Mouse (Mus musculus) testis, postnatal 14 days (tissue): ENCODE data around the gene Steap2.

Experiments
- DNase-seq: peaks from one replicate; pipeline ENCODE4 v3.0.0; 2021; ENCODE audit warnings: low spot score

Steap2 gene

GRCm38 (mm10) chr5:5664371-5664926 is 29.9 kb downstream of the Steap2 start:
- no peak for DNase-seq

DNA sequence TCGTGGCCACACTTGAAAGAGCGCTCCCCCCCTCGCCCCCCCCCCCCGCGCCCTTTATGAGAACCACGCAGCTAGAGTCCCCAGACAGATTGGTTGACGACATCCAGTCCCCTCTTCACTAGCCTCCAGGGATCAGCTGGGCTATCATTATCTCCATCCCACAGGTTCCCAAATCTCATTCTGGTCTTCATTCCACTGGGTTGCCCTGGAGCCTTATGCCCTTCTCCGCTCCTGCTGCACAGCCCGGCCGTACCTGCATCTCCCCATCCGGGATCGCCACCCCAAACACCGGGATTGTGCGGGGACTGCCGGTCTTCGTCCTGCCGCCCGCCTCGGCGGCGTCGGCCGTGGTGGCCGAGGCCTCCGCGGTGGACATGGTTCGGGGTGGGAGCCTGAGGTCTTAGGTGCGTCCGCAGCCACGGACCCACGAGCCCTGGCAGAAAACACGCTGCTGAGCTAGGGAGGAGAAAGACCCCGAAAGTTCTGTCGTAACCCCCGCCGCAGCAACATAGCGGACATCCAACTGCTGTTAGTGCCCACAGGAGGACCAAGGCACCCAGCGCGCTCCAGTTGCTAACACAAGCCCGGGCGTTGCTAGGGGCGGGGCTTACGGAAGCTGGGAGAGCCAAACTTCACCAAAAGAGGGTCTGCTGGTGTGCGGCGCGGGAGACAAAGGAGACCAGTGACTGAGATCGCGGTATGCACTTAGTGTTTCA is 30.6 kb downstream of the Steap2 start, which contains the start of gene Cfap69:
Gene Cfap69 (minus strand): TSS at position 585 of the 716 bp plus-strand sequence.
- peak; percentile 87 for DNase-seq

GRCm38 (mm10) chr5:5663057-5663456 is 31.3 kb downstream of the Steap2 start:
- no peak for DNase-seq

DNA sequence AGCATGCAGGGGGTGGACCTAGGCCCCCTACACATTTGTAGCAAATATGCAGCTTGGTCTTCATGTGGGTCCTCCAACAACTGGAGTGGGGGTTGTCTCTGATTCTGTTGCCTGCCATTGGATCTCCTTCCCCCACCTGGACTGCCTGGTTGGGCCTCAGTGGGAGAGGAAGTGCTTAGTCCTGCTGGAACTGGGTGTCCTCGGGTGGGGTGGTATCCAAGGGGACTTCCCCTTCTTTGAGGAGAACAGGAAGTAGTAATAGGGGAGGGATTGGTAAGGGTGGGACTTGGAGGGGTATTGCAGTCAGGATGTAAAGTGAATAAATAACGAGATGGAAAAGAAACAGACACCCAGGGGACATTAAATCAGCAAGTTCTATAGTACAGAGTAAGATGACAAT is 35.7 kb downstream of the Steap2 start:
- DNase-seq, result no peak

DNA sequence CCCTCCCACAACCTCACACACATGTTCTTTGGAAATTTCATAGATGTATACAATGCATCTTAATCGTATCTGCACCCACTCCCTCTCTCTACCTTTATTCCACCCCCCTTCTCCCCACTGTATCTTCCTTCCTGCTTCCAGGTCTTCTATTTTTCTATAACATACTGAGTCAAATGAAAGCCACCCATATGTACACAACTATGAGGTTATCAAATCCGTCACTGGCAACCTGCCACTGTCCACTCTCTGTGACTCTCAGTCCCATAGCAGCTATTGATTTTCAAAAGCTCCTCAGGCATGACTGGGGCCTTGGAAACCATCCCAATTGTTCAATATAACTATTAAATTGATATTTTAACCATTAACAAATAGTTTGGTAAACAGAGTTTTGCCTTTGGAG is 36.4 kb downstream of the Steap2 start:
- no peak for DNase-seq

DNA sequence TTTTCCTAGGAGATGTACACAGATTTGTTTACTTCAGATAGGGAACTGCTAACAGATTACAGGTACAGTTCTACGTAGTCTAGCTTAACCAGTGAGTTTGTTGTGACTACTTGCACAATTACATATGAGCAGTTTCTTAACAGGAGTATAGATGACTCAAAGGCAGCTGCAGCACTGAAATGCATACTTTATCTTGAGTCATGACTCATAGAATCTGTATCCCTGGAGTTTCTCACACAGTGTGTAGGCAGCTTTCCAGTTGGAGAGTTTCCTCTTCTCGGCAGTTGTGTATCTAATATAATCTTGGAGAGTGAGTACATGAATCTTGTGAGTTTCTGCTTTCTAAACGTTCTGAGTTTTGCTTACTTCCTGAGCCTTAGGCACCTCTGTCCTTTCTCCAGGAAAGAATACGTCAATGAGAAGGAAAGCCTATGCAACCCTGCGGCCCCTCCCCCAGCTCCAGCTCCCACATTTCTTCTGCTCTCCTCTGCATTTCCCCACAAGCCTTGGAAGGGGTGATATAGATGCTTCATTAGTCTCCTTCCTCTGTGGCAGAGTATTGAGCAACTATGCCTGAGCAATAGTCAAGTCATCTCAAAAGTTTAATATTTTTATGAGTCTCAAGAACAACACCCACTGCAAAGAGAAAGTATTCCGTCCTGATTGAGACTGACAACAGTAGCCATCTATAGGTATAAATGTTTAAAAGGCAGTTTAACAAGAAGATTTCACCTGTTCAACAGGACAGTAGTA is 45.4 kb downstream of the Steap2 start:
- DNase-seq, result no peak

DNA sequence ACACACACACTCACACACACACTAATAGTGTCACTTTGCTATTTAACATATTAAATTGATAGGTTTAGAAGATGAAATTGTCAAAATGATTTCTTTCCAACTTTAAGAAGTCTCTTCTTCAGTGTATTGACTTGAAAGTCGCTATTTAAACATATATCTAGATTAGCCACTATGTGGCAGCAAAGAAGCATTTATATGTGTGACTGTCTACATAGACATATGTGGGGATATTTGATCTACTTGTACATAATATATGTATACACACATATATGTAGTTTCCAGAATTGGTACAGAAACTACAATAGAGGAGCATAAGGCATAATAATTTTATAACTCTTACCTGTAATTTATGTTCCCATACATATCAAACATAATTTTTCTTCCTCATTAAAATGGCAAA is 48.2 kb downstream of the Steap2 start:
- DNase-seq, result no peak

DNA sequence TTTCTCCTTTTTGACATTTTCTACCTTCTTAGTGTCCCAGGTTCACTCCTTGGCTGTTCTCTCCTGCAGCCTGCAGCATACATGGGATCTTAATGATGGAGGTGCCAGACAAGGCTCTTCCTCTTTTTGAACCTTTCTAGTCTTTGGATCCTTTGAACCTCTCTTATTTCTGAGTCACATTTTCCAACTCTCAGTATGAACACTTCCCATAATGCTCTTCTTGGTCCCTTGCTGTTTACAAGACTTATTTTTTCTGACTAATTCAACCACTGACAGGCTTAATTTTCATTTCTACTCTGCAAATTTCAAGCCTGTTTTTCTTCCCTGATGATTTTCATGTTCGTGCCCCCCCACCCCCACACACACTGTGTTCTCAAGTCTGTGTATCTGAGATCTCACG is 55.9 kb downstream of the Steap2 start:
- no peak for DNase-seq

GRCm38 (mm10) chr5:5625491-5625890 is 68.9 kb downstream of the Steap2 start:
- DNase-seq, result no peak

DNA sequence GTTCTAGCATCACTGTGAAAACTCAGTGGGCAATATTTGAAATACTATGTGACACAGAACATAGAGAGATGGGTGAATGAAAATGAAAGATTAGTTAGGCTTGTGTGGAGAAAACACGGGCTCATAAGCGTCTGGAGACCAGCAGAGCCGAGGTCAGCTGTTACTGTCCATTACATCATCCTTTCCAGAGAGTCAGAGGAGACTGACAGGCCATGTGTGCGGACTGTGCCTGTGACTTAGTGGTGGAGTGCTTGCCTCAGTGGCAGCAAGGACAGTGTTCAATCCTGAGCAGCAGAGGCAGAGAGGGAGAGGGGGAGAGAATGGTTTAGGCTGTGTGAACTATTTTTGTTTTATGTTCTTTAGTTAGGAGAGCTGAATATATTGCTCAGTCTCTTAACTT is 76.0 kb downstream of the Steap2 start:
- no peak for DNase-seq
